Mouse (Mus musculus) E14TG2a.4 (cell line): ENCODE results near the gene Met.

Experiments
- H3K27me3 ChIP-seq: 2 replicates; pipeline ENCODE4 v1.6.1; 2014; ENCODE audit warnings: low read length, control low read depth; ENCODE audit not compliant: insufficient read depth
- H3K36me3 ChIP-seq: 2 replicates; pipeline ENCODE4 v1.6.1; 2014; ENCODE audit warnings: low read length, control low read depth; ENCODE audit not compliant: insufficient read depth
- H3K4me1 ChIP-seq: replicated peaks from 2 replicates; pipeline ENCODE4 v1.6.1; 2014; ENCODE audit warnings: low read depth, low read length, control low read depth
- H3K4me3 ChIP-seq: replicated peaks from 2 replicates; pipeline ENCODE4 v1.5.1; 2014; ENCODE audit warnings: mild to moderate bottlenecking, low read length
- H3K9me3 ChIP-seq: 2 replicates; pipeline ENCODE4 v1.6.1; 2014; ENCODE audit warnings: low read length, control low read depth
- CTCF ChIP-seq: conservative IDR thresholded peaks from 2 replicates; pipeline ENCODE4 v1.5.1; 2014; ENCODE audit warnings: low read length
- NANOG ChIP-seq: IDR thresholded peaks from 2 replicates; pipeline ENCODE4 v1.6.1; 2014; ENCODE audit warnings: borderline replicate concordance, low read length, mixed read lengths
- POU5F1 ChIP-seq: IDR thresholded peaks from 2 replicates; pipeline ENCODE4 v1.6.1; 2014; ENCODE audit warnings: low read length, borderline replicate concordance

The Met gene

DNA sequence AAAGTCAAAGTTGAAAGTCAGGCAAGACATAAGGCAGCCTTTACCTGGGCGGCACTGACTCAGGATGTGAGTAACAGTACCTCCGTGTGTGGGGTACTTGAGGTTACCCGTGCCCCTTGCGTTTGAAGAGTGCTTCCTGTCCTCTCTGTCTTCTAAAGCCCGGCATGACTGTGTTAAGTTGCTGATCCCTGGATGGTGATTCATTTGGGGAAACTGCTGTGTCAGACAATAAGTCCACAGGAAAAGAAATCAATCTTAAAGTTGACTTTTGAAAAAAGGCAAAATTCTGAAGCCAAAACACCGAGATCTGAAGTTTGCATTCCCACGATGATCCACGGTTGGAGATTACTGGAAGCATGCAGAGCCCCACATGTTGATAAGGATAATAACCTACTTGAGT, 35.2 kb downstream of the Met start:
- Histone ChIP-seq H3K4me3 (no peak overlapping the region), H3K4me1 (no peaks in the 10 kb centered on the region)
- TF ChIP-seq NANOG (no peak), CTCF (no peak), POU5F1 (no peak)

DNA sequence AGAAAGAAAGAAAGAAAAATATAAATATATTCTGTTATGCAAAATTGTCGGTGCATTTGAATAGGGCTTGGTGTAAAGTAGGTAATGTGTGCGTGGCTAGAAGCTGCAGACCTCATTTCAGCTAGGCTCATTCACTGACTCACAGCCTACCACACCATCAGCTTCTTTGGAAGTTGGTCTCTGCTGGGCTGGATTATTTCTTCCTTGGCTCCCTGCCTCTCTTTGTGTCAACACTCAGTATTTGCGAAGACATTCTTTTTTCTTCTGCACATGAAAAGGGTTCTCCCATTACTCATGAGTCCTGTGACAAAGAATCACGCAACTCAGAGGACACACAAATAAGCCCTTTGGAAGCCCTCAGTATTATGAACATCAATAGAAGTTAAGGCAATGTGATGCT, 37.8 kb downstream of the Met start:
- TF ChIP-seq CTCF (no peak), NANOG (no peak), POU5F1 (no peak)
- Histone ChIP-seq H3K36me3 (no peaks in the 10 kb centered on the region), H3K27me3 (no peaks in the 10 kb centered on the region), H3K4me3 (no peak overlapping the region), H3K4me1 (no peaks in the 10 kb centered on the region), H3K9me3 (no peaks in the 10 kb centered on the region)

More for the DNA sequence above, 35.2 kb downstream of the Met start:
- no peaks in the 10 kb centered on the region for H3K9me3 ChIP-seq
- no peaks in the 10 kb centered on the region for H3K36me3 ChIP-seq
- H3K27me3 ChIP-seq = no peaks in the 10 kb centered on the region

DNA sequence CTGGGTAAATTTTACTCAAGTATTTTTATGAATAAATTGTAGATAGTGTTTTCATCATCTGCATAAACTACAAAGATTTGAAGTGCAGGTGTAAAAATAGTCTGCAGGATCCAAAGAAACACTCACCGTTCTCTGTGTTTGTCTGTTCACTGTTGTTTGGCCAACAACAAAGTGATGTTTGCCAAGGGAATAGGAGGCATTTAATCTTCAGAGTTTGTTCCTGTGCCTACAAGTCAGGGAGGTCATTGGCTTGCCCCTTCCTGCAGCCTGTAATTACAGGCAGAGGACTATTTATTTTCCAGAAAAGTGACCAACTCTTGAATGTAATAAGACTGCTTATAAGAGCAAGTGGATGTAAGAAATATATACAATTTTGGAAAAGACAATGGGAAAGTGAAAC, 38.7 kb downstream of the Met start:
- Histone ChIP-seq H3K4me3 (no peak overlapping the region), H3K27me3 (no peaks in the 10 kb centered on the region), H3K9me3 (no peaks in the 10 kb centered on the region), H3K36me3 (no peaks in the 10 kb centered on the region), H3K4me1 (no peaks in the 10 kb centered on the region)
- TF ChIP-seq POU5F1 = no peak
- TF ChIP-seq NANOG = no peak
- TF ChIP-seq CTCF = no peak

DNA sequence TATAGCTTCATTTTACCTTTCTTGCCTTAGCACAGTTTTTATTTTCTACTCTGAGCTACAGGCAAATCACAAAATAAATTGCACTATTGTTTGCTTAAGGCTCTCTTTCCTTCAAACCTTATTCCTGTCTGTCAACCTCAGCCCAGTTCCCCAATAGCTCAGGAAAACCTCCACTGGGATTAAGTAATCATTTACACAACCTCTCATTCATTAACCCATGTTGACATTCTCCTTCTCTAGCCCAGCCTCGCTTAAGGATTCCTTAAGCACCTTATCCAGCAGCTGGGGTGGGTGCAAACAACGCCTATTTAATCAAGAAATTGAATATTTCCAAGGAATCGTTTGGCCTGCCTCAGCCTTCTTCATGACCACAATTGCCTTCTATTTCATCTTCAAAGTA, 40.1 kb downstream of the Met start:
- TF ChIP-seq POU5F1 = no peak
- no peak for TF ChIP-seq CTCF
- Histone ChIP-seq H3K27me3 (no peaks in the 10 kb centered on the region), H3K9me3 (no peaks in the 10 kb centered on the region), H3K4me1 (no peaks in the 10 kb centered on the region), H3K36me3 (no peaks in the 10 kb centered on the region), H3K4me3 (no peak overlapping the region)

GRCm38 (mm10) chr6:17505530-17505929, 41.9 kb downstream of the Met start:
- Histone ChIP-seq H3K36me3 (no peaks in the 10 kb centered on the region), H3K4me3 (no peak overlapping the region), H3K4me1 (no peaks in the 10 kb centered on the region), H3K27me3 (no peaks in the 10 kb centered on the region), H3K9me3 (no peaks in the 10 kb centered on the region)
- TF ChIP-seq NANOG = no peak
- no peak for TF ChIP-seq POU5F1
- TF ChIP-seq CTCF = no peak

DNA sequence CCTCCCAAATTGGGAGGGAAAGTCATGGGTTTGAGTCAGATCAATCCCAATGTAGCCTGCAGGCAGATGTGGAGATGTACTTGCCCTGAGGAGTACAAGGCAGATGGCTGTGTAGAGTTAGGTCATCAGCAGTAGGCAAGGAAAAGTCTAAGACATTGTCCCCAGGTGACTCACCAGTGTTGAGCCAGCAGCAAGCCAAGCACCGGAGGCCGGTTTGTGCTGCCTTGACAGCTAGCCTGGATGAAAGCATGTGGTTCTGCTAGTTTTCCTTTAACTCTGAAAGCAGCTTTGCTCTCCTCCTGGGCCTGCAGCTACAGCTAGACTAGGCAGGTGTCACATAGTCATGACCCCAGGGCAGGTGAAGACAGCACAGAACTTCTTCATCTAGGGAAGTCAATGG, 43.2 kb downstream of the Met start:
- Histone ChIP-seq H3K9me3 (no peaks in the 10 kb centered on the region), H3K4me3 (no peak overlapping the region), H3K4me1 (no peaks in the 10 kb centered on the region), H3K27me3 (no peaks in the 10 kb centered on the region), H3K36me3 (no peaks in the 10 kb centered on the region)
- TF ChIP-seq CTCF (no peak), NANOG (no peak), POU5F1 (no peak)

DNA sequence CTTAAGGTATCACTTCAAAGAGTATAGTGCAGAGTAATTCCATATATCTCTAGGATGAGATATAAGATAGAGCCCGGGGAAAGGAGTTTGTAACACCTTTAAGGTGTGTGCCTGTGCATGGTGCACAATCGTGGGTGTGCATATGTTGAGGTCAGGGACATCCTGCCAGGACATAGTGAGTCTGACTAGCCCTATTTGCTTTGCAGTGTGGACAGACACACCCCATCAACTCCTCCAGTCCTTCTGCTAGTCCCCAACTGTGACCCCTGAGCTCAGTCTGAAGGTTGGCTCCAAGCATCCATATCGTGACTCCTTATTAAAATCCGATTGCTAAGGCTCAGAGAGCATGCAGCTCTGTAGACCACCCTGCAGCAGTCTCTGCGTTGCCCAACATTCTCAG, 44.6 kb downstream of the Met start:
- H3K4me1 ChIP-seq = no peaks in the 10 kb centered on the region
- no peaks in the 10 kb centered on the region for H3K27me3 ChIP-seq
- TF ChIP-seq CTCF = no peak
- H3K36me3 ChIP-seq = no peaks in the 10 kb centered on the region
- no peak overlapping the region for H3K4me3 ChIP-seq
- H3K9me3 ChIP-seq = no peaks in the 10 kb centered on the region

- no peak overlapping the region for H3K4me3 ChIP-seq
- H3K36me3 ChIP-seq = no peaks in the 10 kb centered on the region
- H3K4me1 ChIP-seq = no peaks in the 10 kb centered on the region
- TF ChIP-seq NANOG (no peak), CTCF (no peak), POU5F1 (no peak)
- no peaks in the 10 kb centered on the region for H3K9me3 ChIP-seq
- H3K27me3 ChIP-seq = no peaks in the 10 kb centered on the region
These were observed 45.2 kb downstream of the Met start for GRCm38 (mm10) chr6:17508604-17509372.

- Histone ChIP-seq H3K36me3 (no peaks in the 10 kb centered on the region), H3K4me1 (no peaks in the 10 kb centered on the region), H3K4me3 (no peak overlapping the region), H3K9me3 (no peaks in the 10 kb centered on the region), H3K27me3 (no peaks in the 10 kb centered on the region)
- TF ChIP-seq NANOG = no peak
- TF ChIP-seq POU5F1 = no peak
- no peak for TF ChIP-seq CTCF
These were observed 49.8 kb downstream of the Met start for GRCm38 (mm10) chr6:17513381-17513780.
